Mouse (Mus musculus): ENCODE measurements around the gene Abcb6. TPM values are rescaled to one million over a fixed set of nuclear protein-coding genes. Genes with fewer than 3 reads are reported as not detected.

Gene Abcb6
- polyA plus RNA-seq, 1 experiment, result 12.6 TPM

GRCm38 (mm10) chr1:75125418-75125817, 54.8 kb downstream of the Abcb6 start:
- H3K36me3 ChIP-seq (ENCODE audit: control insufficient read depth), result peaks cover 11% of the 10 kb centered on the region
- H3K4me3 ChIP-seq (replicated peaks), result peak overlapping the region; percentile 82
- H3K9me3 ChIP-seq (ENCODE audit: control insufficient read depth, low read length), result no peaks in the 10 kb centered on the region
- peaks cover 33% of the 10 kb centered on the region for H3K4me1 ChIP-seq (ENCODE audit: control insufficient read depth)
- TF ChIP-seq GATA1 (IDR thresholded peaks at IDR 0.05; ENCODE audit: low read length) (no peak), TAL1 (IDR thresholded peaks at IDR 0.05; ENCODE audit: low read length) (no peak)
- no peaks in the 10 kb centered on the region for H3K27me3 ChIP-seq (ENCODE audit: control insufficient read depth)

DNA sequence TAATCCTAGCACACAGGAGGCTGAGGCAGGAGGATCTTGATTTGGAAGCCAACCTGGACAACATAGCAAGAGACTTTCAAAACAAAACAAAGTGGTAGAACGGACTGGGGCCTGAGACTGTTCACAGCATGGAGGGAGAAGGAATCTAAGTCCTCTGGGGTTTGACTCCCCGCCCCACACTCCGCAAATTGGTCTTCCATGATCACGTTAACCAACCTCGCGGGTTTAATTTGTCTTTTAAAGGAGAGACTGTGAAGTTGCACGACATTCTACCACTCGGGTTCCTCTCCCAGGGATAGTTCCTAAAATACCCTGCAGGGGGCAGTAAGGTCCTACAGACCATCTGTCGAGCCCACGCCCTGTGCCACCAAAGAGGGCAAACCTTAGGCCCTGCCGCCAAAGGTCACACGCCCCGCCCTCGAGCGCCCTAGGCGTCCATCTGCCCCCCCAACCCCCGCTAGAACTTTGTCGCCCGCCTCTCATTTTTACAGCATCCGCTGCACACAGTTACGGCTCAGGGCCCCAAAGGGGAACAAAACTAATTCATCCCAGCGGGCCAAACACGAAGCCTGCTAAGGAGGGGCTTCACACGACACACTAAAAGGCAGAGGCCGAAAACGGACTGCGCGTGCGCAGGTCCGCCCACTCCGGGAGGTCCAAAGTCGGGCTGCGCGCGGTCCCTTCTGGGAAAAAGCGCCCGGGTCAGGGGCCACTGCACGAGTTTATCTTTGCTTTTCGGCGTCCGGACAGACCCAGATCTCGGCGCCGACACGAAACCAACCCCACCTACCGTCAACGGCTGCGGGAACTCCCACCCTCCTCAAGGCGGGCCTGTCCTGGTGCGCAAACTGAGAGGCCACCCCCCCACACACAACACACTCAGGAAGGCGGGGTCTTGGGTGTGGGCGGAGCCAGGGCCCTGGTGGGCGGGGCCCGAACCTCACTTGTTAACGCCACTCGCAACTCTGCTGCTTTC, 55.6 kb downstream of the Abcb6 start, which contains the start of gene Nhej1:
TSS of gene Nhej1 (minus strand) at position 855 of the 976 bp plus-strand sequence.
- peaks cover 29% of the 10 kb centered on the region for H3K4me1 ChIP-seq (ENCODE audit: control insufficient read depth)
- H3K9me3 ChIP-seq (ENCODE audit: control insufficient read depth, low read length), result no peaks in the 10 kb centered on the region
- H3K4me3 ChIP-seq (replicated peaks), result peak within 1 kb of the TSS; percentile 82
- no peak for TF ChIP-seq GATA1 (IDR thresholded peaks at IDR 0.05; ENCODE audit: low read length)
- no peak for TF ChIP-seq TAL1 (IDR thresholded peaks at IDR 0.05; ENCODE audit: low read length)
- peaks cover 9% of the 10 kb centered on the region for H3K36me3 ChIP-seq (ENCODE audit: control insufficient read depth)
- H3K27me3 ChIP-seq (ENCODE audit: control insufficient read depth), result no peaks in the 10 kb centered on the region

DNA sequence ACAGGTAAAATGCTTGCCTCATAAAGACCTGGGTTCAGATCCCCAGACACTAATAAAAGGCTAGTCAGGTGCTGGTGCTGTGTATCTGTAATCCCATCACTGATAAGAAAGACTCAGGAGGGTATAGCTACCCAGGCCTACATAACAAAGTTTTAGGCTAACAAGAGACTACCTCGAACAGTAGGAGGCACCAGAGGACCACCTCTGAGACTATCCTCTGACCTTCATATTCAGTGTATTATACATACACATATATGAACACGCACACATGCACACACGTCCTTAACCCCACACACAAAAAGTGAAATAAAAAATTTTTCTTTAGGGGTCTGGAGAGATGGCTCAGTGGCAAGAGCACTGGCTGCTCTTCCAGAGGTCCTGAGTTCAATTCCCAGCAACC, 58.0 kb downstream of the Abcb6 start:
- H3K27me3 ChIP-seq (ENCODE audit: control insufficient read depth), result no peaks in the 10 kb centered on the region
- peaks cover 3% of the 10 kb centered on the region for H3K36me3 ChIP-seq (ENCODE audit: control insufficient read depth)
- H3K9me3 ChIP-seq (ENCODE audit: control insufficient read depth, low read length), result no peaks in the 10 kb centered on the region
- H3K4me1 ChIP-seq (ENCODE audit: control insufficient read depth), result peaks cover 29% of the 10 kb centered on the region
- TF ChIP-seq GATA1 (IDR thresholded peaks at IDR 0.05; ENCODE audit: low read length) (no peak), TAL1 (IDR thresholded peaks at IDR 0.05; ENCODE audit: low read length) (no peak)
- H3K4me3 ChIP-seq (replicated peaks), result no peak overlapping the region

Other genes with a start within 250 kb of the Abcb6 start
- gene Cfap65, start 244.8 kb downstream of the Abcb6 start, polyA plus RNA-seq (2012), result not detected in 2 replicates
- 0.06 and 0.19 TPM in 2 replicates for gene Ihh, start 228.7 kb downstream of the Abcb6 start, polyA plus RNA-seq (2012)
- gene Nhej1, start 55.2 kb downstream of the Abcb6 start, polyA plus RNA-seq (2012), result 0.05 and 0.08 TPM in 2 replicates
- gene Slc23a3, start 46.5 kb downstream of the Abcb6 start, polyA plus RNA-seq (2012), result 0.05 TPM in 1 of 2 replicates, not detected in the other
- 8.4 and 9.6 TPM in 2 replicates for gene Cnppd1, start 37.7 kb downstream of the Abcb6 start, polyA plus RNA-seq (2012)
- 10.9 and 14.3 TPM in 2 replicates for gene Retreg2, start 37.6 kb downstream of the Abcb6 start, polyA plus RNA-seq (2012)
- gene Zfand2b, start 11.7 kb downstream of the Abcb6 start, polyA plus RNA-seq (2012), result 6.7 and 7.3 TPM in 2 replicates
- gene Ankzf1, start 11.8 kb upstream of the Abcb6 start, polyA plus RNA-seq (2012), result 0.98 and 1.2 TPM in 2 replicates
- gene Atg9a, start 11.8 kb upstream of the Abcb6 start, polyA plus RNA-seq (2012), result 25.7 and 26.4 TPM in 2 replicates
- gene Glb1l, start 30.4 kb upstream of the Abcb6 start, polyA plus RNA-seq (2012), result 0.02 and 0.62 TPM in 2 replicates
- gene Stk16, start 30.4 kb upstream of the Abcb6 start, polyA plus RNA-seq (2012), result 13.2 and 18.8 TPM in 2 replicates
- gene Tuba4a, start 39.5 kb upstream of the Abcb6 start, polyA plus RNA-seq (2012), result 5.9 and 9.5 TPM in 2 replicates
- gene A630095N17Rik, start 51.7 kb upstream of the Abcb6 start, polyA plus RNA-seq (2012), result not detected in 2 replicates
- 24.2 and 27.6 TPM in 2 replicates for gene Dnajb2, start 56.0 kb upstream of the Abcb6 start, polyA plus RNA-seq (2012)
- not detected in 2 replicates for gene Ptprn, start 84.1 kb upstream of the Abcb6 start, polyA plus RNA-seq (2012)
- not detected in 2 replicates for gene Resp18, start 98.0 kb upstream of the Abcb6 start, polyA plus RNA-seq (2012)
- gene Dnpep, start 137.6 kb upstream of the Abcb6 start, polyA plus RNA-seq (2012), result 3.7 and 4.8 TPM in 2 replicates
- gene Des, start 179.9 kb upstream of the Abcb6 start, polyA plus RNA-seq (2012), result 0.03 and 0.12 TPM in 2 replicates
- gene Speg, start 194.9 kb upstream of the Abcb6 start, polyA plus RNA-seq (2012), result 0.10 and 0.18 TPM in 2 replicates

Measured in erythroblast, embryonic 14.5 days (primary cell).